Mouse (Mus musculus): Measurements from ENCODE around the gene 2610318N02Rik. TPM values are rescaled to one million over a fixed set of nuclear protein-coding genes. Genes with fewer than 3 reads are reported as not detected.

The 2610318N02Rik gene
- polyA plus RNA-seq, 1 experiment = 0.74 TPM

- no peak for DNase-seq (ENCODE audit: low spot score)
Observed at GRCm38 (mm10) chr16:17110771-17111743, 13.9 kb downstream of the 2610318N02Rik start, which contains the start of gene Ppil2. Ppil2 (minus strand) TSS chr16:17111257.

- no peak for DNase-seq (ENCODE audit: low spot score)
Observed at GRCm38 (mm10) chr16:17104600-17104999, 20.4 kb downstream of the 2610318N02Rik start.

- DNase-seq (ENCODE audit: low spot score) = no peak
Observed at GRCm38 (mm10) chr16:17102630-17103220, 22.2 kb downstream of the 2610318N02Rik start.

- DNase-seq (ENCODE audit: low spot score) = no peak
Observed at GRCm38 (mm10) chr16:17096938-17097337, 28.0 kb downstream of the 2610318N02Rik start.

GRCm38 (mm10) chr16:17088346-17088745 is 36.6 kb downstream of the 2610318N02Rik start:
- DNase-seq (ENCODE audit: low spot score) = no peak

- no peak for DNase-seq (ENCODE audit: low spot score)
Observed at GRCm38 (mm10) chr16:17086669-17087193, 38.2 kb downstream of the 2610318N02Rik start.

GRCm38 (mm10) chr16:17086241-17086640 is 38.7 kb downstream of the 2610318N02Rik start:
- no peak for DNase-seq (ENCODE audit: low spot score)

GRCm38 (mm10) chr16:17085636-17086035 is 39.3 kb downstream of the 2610318N02Rik start:
- no peak for DNase-seq (ENCODE audit: low spot score)

- no peak for DNase-seq (ENCODE audit: low spot score)
Observed at GRCm38 (mm10) chr16:17082121-17082792, 42.7 kb downstream of the 2610318N02Rik start.

GRCm38 (mm10) chr16:17078101-17078500 is 46.9 kb downstream of the 2610318N02Rik start:
- no peak for DNase-seq (ENCODE audit: low spot score)

GRCm38 (mm10) chr16:17076869-17077268 is 48.1 kb downstream of the 2610318N02Rik start:
- no peak for DNase-seq (ENCODE audit: low spot score)

- no peak for DNase-seq (ENCODE audit: low spot score)
Observed at GRCm38 (mm10) chr16:17076301-17076700, 48.7 kb downstream of the 2610318N02Rik start.

GRCm38 (mm10) chr16:17073000-17073399 is 52.0 kb downstream of the 2610318N02Rik start:
- no peak for DNase-seq (ENCODE audit: low spot score)

- DNase-seq (ENCODE audit: low spot score) = no peak
Observed at GRCm38 (mm10) chr16:17070716-17071115, 54.3 kb downstream of the 2610318N02Rik start.

- peak; percentile 87 for DNase-seq (ENCODE audit: low spot score)
Observed at GRCm38 (mm10) chr16:17069511-17070443, 55.2 kb downstream of the 2610318N02Rik start, which contains the start of gene Ypel1. Ypel1 (plus strand) TSS chr16:17069696.

GRCm38 (mm10) chr16:17067552-17067951 is 57.4 kb downstream of the 2610318N02Rik start:
- no peak for DNase-seq (ENCODE audit: low spot score)
